Mouse (Mus musculus) left cerebral cortex, adult 8-10 months (tissue): ENCODE measurements around the gene Olfr731. TPM values are rescaled to one million over a fixed set of nuclear protein-coding genes. Genes with fewer than 3 reads are reported as not detected.

Source experiments
- DNase-seq, 2 experiments: peaks; one replicate each; pipeline ENCODE4 v3.0.0; 2022; ENCODE audit warnings: low spot score in 2 of 2
- total RNA-seq, 4 experiments: library from RNA; stranded (reverse); gene quantifications; 2 replicates each; pipeline ENCODE4 v1.2.4; 2022

Gene Olfr731
- not detected for total RNA-seq

- DNase-seq: no peak
Measured at GRCm38 (mm10) chr14:50241766-50242165, at the start of gene Olfr731. Gene Olfr731 (minus strand): TSS chr14:50241866.

GRCm38 (mm10) chr14:50284106-50284505, 42.4 kb upstream of the Olfr731 start, which contains the start of gene Olfr732:
Gene Olfr732 (minus strand): TSS chr14:50284206.
- DNase-seq: no peak

- no peak for DNase-seq
Measured at GRCm38 (mm10) chr14:50188098-50188497, 53.6 kb downstream of the Olfr731 start, which contains the start of gene Olfr730. Gene Olfr730 (minus strand): TSS chr14:50188198.

Other genes starting within 250 kb of the Olfr731 start
- not detected for gene Olfr725, start 201.5 kb downstream of the Olfr731 start, total RNA-seq
- not detected for gene Olfr726, start 150.9 kb downstream of the Olfr731 start, total RNA-seq
- gene Olfr727, start 118.7 kb downstream of the Olfr731 start, total RNA-seq: not detected
- not detected for gene Olfr728, start 99.2 kb downstream of the Olfr731 start, total RNA-seq
- not detected for gene Olfr729, start 89.0 kb downstream of the Olfr731 start, total RNA-seq
- not detected for gene Olfr730, start 53.7 kb downstream of the Olfr731 start, total RNA-seq
- not detected for gene Olfr732, start 42.3 kb upstream of the Olfr731 start, total RNA-seq
- not detected for gene Olfr733, start 59.7 kb upstream of the Olfr731 start, total RNA-seq
- not detected for gene Olfr734, start 84.9 kb upstream of the Olfr731 start, total RNA-seq
- not detected for gene Olfr735, start 107.0 kb upstream of the Olfr731 start, total RNA-seq
- gene Tlr11, start 116.0 kb upstream of the Olfr731 start, total RNA-seq: not detected
- not detected for gene Olfr736, start 139.3 kb upstream of the Olfr731 start, total RNA-seq
- not detected for gene Olfr738, start 165.7 kb upstream of the Olfr731 start, total RNA-seq
- gene Olfr739, start 176.8 kb upstream of the Olfr731 start, total RNA-seq: not detected
- not detected for gene Olfr740, start 203.7 kb upstream of the Olfr731 start, total RNA-seq
- gene Olfr741, start 230.9 kb upstream of the Olfr731 start, total RNA-seq: not detected